Mouse (Mus musculus) kidney, adult 2 months (tissue): ENCODE data around the gene Whrn.

Source experiments
- CTCF ChIP-seq: fragments of 200-500 bp; conservative IDR thresholded peaks from 2 replicates; pipeline ENCODE4 v1.5.1; 2011; ENCODE audit warnings: low read depth, mild to moderate bottlenecking, control low read depth, low read length, moderate library complexity, mixed read lengths; ENCODE audit not compliant: insufficient read depth, insufficient read length
- POLR2A ChIP-seq: fragments of 200-500 bp; IDR thresholded peaks from one replicate; pipeline ENCODE4 v1.6.1; 2011; ENCODE audit warnings: low read depth, low read length, control low read depth

GRCm38 (mm10) chr4:63478036-63478435 lies 17.8 kb downstream of the Whrn start:
- TF ChIP-seq CTCF (no peak), POLR2A (no peak)
